Mouse (Mus musculus) heart, adult 10 weeks (tissue): ENCODE data around the gene Rftn1. TPM values are rescaled to one million over a fixed set of nuclear protein-coding genes. Genes with fewer than 3 reads are reported as not detected.

ENCODE experiments used
- polyA plus RNA-seq: library from polyadenylated mRNA; stranded (reverse); fragments of 350-450 nt; fragmentation: Illumina TruSeq; extraction: RNeasy Lipid Tissue Mini Kit (QIAGEN cat#74804); gene quantifications from one replicate; pipeline ENCODE4 v1.2.3, GENCODE M21; 2014; ENCODE audit warnings: low read depth, low replicate concordance

Rftn1 gene
- polyA plus RNA-seq: 36.6 TPM

GRCm38 (mm10) chr17:50190131-50191015, at the start of gene Rftn1:
TSS of gene Rftn1 (minus strand) at chr17:50190674.

Other genes starting within 250 kb of the Rftn1 start
- gene Dazl, start 103.0 kb upstream of the Rftn1 start, polyA plus RNA-seq: not detected